In genomic region chr13:119185567-119186143, GRCm38 (mm10) we compare ENCODE assay signal across 20 mouse cellular contexts.
DNase-seq lines count a peak whose midpoint lies in the region; ATAC-seq lines count a peak whose summit lies in the region.
"Had no signal": no experiment of that assay in that cellular context is flagged by ENCODE, and none has a peak within 500 bp of the region (broad histone marks: within the 10 kb centered on the region; RNA-seq: fewer than 3 reads in every experiment).

No protein-coding gene starts in this region.

- no peaks in the 10 kb centered on the region for H3K9me3 ChIP-seq in heart, embryonic 11.5 days (replicated peaks; ENCODE audit: control insufficient read depth, low read length)
- H3K9me3 ChIP-seq in limb, embryonic 11.5 days (ENCODE audit: control insufficient read depth, low read length), result no peaks in the 10 kb centered on the region
- no peaks in the 10 kb centered on the region for H3K9me3 ChIP-seq in limb, embryonic 10.5 days (replicated peaks)
- no peaks in the 10 kb centered on the region for H3K9me3 ChIP-seq in midbrain, embryonic 14.5 days (ENCODE audit: control insufficient read depth, low read length)
- no peaks in the 10 kb centered on the region; the same call in 1 of the 2 replicates for H3K9me3 ChIP-seq in midbrain, embryonic 15.5 days
- H3K9me3 ChIP-seq in liver, embryonic 15.5 days (replicated peaks), result no peaks in the 10 kb centered on the region
- H3K9me3 ChIP-seq: embryonic facial prominence, embryonic 12.5 days; forebrain, embryonic 13.5 days; stomach, embryonic 15.5 days had no signal

- ATAC-seq in heart, embryonic 11.5 days (replicated peaks; ENCODE audit: insufficient number of reproducible peaks, low FRiP score, low TSS enrichment), result peak; percentile 46
- 0 out of 2 replicates have a peak, but pooled peaks have one; percentile 17 for ATAC-seq in limb, embryonic 11.5 days (ENCODE audit: insufficient number of reproducible peaks, low FRiP score, low TSS enrichment, low read depth)
- ATAC-seq in midbrain, embryonic 14.5 days (ENCODE audit: low FRiP score, low TSS enrichment), result peak; percentile 64
- no peak for ATAC-seq in midbrain, embryonic 15.5 days (replicated peaks)
- peak; percentile 47; the same call in 1 of the 2 replicates for ATAC-seq in liver, embryonic 15.5 days (ENCODE audit: insufficient read depth)
- ATAC-seq: forebrain, embryonic 13.5 days; inflammation-experienced regulatory T-cells, adult 6 months had no signal

- H3K4me1 ChIP-seq in heart, embryonic 11.5 days (ENCODE audit: control insufficient read depth, insufficient read depth, low read length), result no peaks in the 10 kb centered on the region
- no peaks in the 10 kb centered on the region for H3K4me1 ChIP-seq in limb, embryonic 11.5 days (ENCODE audit: control insufficient read depth, insufficient read depth, low read length)
- no peaks in the 10 kb centered on the region for H3K4me1 ChIP-seq in limb, embryonic 10.5 days
- H3K4me1 ChIP-seq in midbrain, embryonic 14.5 days (ENCODE audit: control insufficient read depth, insufficient read depth, low read length), result no peaks in the 10 kb centered on the region
- H3K4me1 ChIP-seq in midbrain, embryonic 15.5 days, result no peaks in the 10 kb centered on the region
- H3K4me1 ChIP-seq in liver, embryonic 15.5 days (replicated peaks), result no peaks in the 10 kb centered on the region
- H3K4me1 ChIP-seq: embryonic facial prominence, embryonic 12.5 days; forebrain, embryonic 13.5 days; stomach, embryonic 15.5 days had no signal

- H3K4me3 ChIP-seq in heart, embryonic 11.5 days (ENCODE audit: low read depth, low read length), result no peak overlapping the region
- H3K4me3 ChIP-seq in limb, embryonic 11.5 days (ENCODE audit: low read depth, low read length), result no peak overlapping the region
- H3K4me3 ChIP-seq in limb, embryonic 10.5 days, result no peak overlapping the region
- no peak overlapping the region for H3K4me3 ChIP-seq in midbrain, embryonic 14.5 days (replicated peaks; ENCODE audit: low read depth, low read length)
- H3K4me3 ChIP-seq in midbrain, embryonic 15.5 days, result no peak overlapping the region
- no peak overlapping the region for H3K4me3 ChIP-seq in liver, embryonic 15.5 days (replicated peaks)
- H3K4me3 ChIP-seq: embryonic facial prominence, embryonic 12.5 days; forebrain, embryonic 13.5 days; layer of hippocampus, adult 2 months; stomach, embryonic 15.5 days had no signal

- DNase-seq in heart, postnatal 4 days, result no peak
- no peak for DNase-seq in limb, embryonic 11.5 days (ENCODE audit: low spot score)
- DNase-seq in limb, embryonic 10.5 days (ENCODE audit: low spot score), result no peak
- DNase-seq in midbrain, embryonic 14.5 days, result no peak
- DNase-seq in cerebellum, adult 8-10 months, result no peak
- DNase-seq: adrenal gland, postnatal 14 days; cerebellum, adult 11-12 months; gastrocnemius, postnatal 25 days; left cerebral cortex, postnatal 4 days; lung, postnatal 10 days; spleen, adult 18-20 months; thymus, adult 2 months had no signal

- WGBS in heart, embryonic 11.5 days (ENCODE audit: insufficient replicate concordance), result 96% methylated on average over 5 of the region's 5 CpGs
- WGBS in limb, embryonic 11.5 days, result 92% methylated on average over 5 of the region's 5 CpGs
- 96% methylated on average over 5 of the region's 5 CpGs for WGBS in limb, embryonic 10.5 days
- WGBS in midbrain, embryonic 14.5 days, result 97% methylated on average over 5 of the region's 5 CpGs
- WGBS in midbrain, embryonic 15.5 days, result over 99% methylated on average over 5 of the region's 5 CpGs
- 81% methylated on average over 5 of the region's 5 CpGs for whole genome bisulfite sequencing in liver, embryonic 15.5 days (ENCODE audit: insufficient replicate concordance)

- no peak overlapping the region for H3K9ac ChIP-seq in heart, embryonic 11.5 days (ENCODE audit: low read depth, low read length)
- H3K9ac ChIP-seq in limb, embryonic 11.5 days (ENCODE audit: low read length), result no peak overlapping the region
- no peak overlapping the region for H3K9ac ChIP-seq in midbrain, embryonic 14.5 days (replicated peaks; ENCODE audit: low read length)
- H3K9ac ChIP-seq in midbrain, embryonic 15.5 days, result no peak overlapping the region
- no peak overlapping the region for H3K9ac ChIP-seq in liver, embryonic 15.5 days
- H3K9ac ChIP-seq: embryonic facial prominence, embryonic 12.5 days; forebrain, embryonic 13.5 days; stomach, embryonic 15.5 days had no signal

- H3K4me2 ChIP-seq in heart, embryonic 11.5 days, result no peak overlapping the region
- H3K4me2 ChIP-seq in limb, embryonic 11.5 days (ENCODE audit: low read depth, severe bottlenecking), result no peak overlapping the region
- H3K4me2 ChIP-seq in midbrain, embryonic 14.5 days (ENCODE audit: low read length), result no peak overlapping the region
- no peak overlapping the region for H3K4me2 ChIP-seq in midbrain, embryonic 15.5 days
- no peak overlapping the region for H3K4me2 ChIP-seq in liver, embryonic 15.5 days
- H3K4me2 ChIP-seq: embryonic facial prominence, embryonic 12.5 days; forebrain, embryonic 13.5 days; stomach, embryonic 15.5 days had no signal

- H3K27ac ChIP-seq in heart, embryonic 11.5 days (ENCODE audit: low read depth, low read length), result no peak overlapping the region
- H3K27ac ChIP-seq in limb, embryonic 11.5 days (replicated peaks; ENCODE audit: low read depth, low read length), result no peak overlapping the region
- H3K27ac ChIP-seq in limb, embryonic 10.5 days, result no peak overlapping the region
- H3K27ac ChIP-seq in midbrain, embryonic 14.5 days (replicated peaks; ENCODE audit: low read depth, low read length), result no peak overlapping the region
- H3K27ac ChIP-seq in midbrain, embryonic 15.5 days, result no peak overlapping the region
- H3K27ac ChIP-seq in liver, embryonic 15.5 days (replicated peaks), result no peak overlapping the region
- H3K27ac ChIP-seq: embryonic facial prominence, embryonic 12.5 days; forebrain, embryonic 13.5 days; layer of hippocampus, adult 2 months; stomach, embryonic 15.5 days had no signal

- H3K36me3 ChIP-seq in heart, embryonic 11.5 days (ENCODE audit: control insufficient read depth, insufficient read depth, low read length), result no peaks in the 10 kb centered on the region
- no peaks in the 10 kb centered on the region for H3K36me3 ChIP-seq in limb, embryonic 11.5 days (ENCODE audit: control insufficient read depth, insufficient read depth, low read length)
- no peaks in the 10 kb centered on the region for H3K36me3 ChIP-seq in limb, embryonic 10.5 days
- no peaks in the 10 kb centered on the region for H3K36me3 ChIP-seq in midbrain, embryonic 14.5 days (ENCODE audit: control insufficient read depth, insufficient read depth, low read length)
- no peaks in the 10 kb centered on the region for H3K36me3 ChIP-seq in midbrain, embryonic 15.5 days (replicated peaks)
- no peaks in the 10 kb centered on the region for H3K36me3 ChIP-seq in liver, embryonic 15.5 days (replicated peaks)
- H3K36me3 ChIP-seq: embryonic facial prominence, embryonic 12.5 days; stomach, embryonic 15.5 days had no signal

- no peaks in the 10 kb centered on the region for H3K27me3 ChIP-seq in heart, embryonic 11.5 days (ENCODE audit: control insufficient read depth, insufficient read depth, low read length)
- no peaks in the 10 kb centered on the region for H3K27me3 ChIP-seq in limb, embryonic 11.5 days (ENCODE audit: control insufficient read depth, insufficient read depth, low read length)
- H3K27me3 ChIP-seq in limb, embryonic 10.5 days (ENCODE audit: low read depth, poor library complexity, severe bottlenecking), result no peaks in the 10 kb centered on the region
- no peaks in the 10 kb centered on the region for H3K27me3 ChIP-seq in midbrain, embryonic 14.5 days (ENCODE audit: control insufficient read depth, insufficient read depth, low read length)
- H3K27me3 ChIP-seq in midbrain, embryonic 15.5 days (replicated peaks), result no peaks in the 10 kb centered on the region
- H3K27me3 ChIP-seq in liver, embryonic 15.5 days, result no peaks in the 10 kb centered on the region
- H3K27me3 ChIP-seq: embryonic facial prominence, embryonic 12.5 days; forebrain, embryonic 13.5 days; stomach, embryonic 15.5 days had no signal
